Mouse (Mus musculus): ENCODE measurements around the gene Rbm34. TPM values are rescaled to one million over a fixed set of nuclear protein-coding genes. Genes with fewer than 3 reads are reported as not detected.

Gene Rbm34
- total and polyA plus RNA-seq, 3 experiments: 24.8 to 42.7 (median 42.3) TPM

DNA sequence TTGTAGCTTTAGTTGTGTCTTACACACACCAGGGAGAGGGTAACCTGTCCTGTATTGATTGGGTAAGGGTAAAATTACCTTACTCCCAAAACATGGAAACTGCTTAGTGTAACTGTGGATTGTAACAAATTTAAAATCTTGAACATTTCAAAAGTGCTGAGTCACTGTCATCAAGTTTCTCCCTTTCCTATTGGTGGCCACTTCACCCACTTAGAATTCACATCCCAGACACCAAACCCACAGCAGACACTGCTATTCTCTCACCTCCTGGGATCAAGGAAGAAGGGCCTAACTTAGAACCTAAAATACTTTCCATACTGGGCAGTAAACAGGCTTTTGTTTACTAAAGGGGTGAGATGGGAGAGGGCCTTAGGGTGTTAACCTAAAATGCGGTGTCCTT lies 38.6 kb downstream of the Rbm34 start:
- in situ Hi-C loops (cut with MboI; ENCODE audit: low pct_ligation_motif_present, low pct_unique_long_range_greater_than_20kb, low sequenced_read_pairs): no loop called here
- TF ChIP-seq MAFK (IDR thresholded peaks at IDR 0.05; ENCODE audit: insufficient replicate concordance, low read length): peak; percentile 72
- TF ChIP-seq HCFC1 (IDR thresholded peaks at IDR 0.05; ENCODE audit: low read depth, low read length): no peak
- TF ChIP-seq CTCF (conservative IDR thresholded peaks at IDR 0.05 in 1 of 2, IDR thresholded peaks at IDR 0.05 in 1 of 2; ENCODE audit: low read depth in 2 of 2, low read length in 2 of 2): no peak
- TF ChIP-seq JUN (IDR thresholded peaks at IDR 0.05; ENCODE audit: insufficient read depth, low read depth, low read length): no peak
- peak; percentile 76; the same call in 1 of the 2 replicates for TF ChIP-seq POLR2AphosphoS2 (IDR thresholded peaks at IDR 0.05; ENCODE audit: low read depth, low read length)
- TF ChIP-seq CHD2 (IDR thresholded peaks at IDR 0.05; ENCODE audit: low read length): no peak
- no peak for TF ChIP-seq NELFE (IDR thresholded peaks at IDR 0.05; ENCODE audit: low read depth, low read length)
- TF ChIP-seq CHD1 (IDR thresholded peaks at IDR 0.05; ENCODE audit: low read depth, low read length): no peak
- TF ChIP-seq POLR2A (IDR thresholded peaks at IDR 0.05; ENCODE audit: low read depth, low read length): no peak; the same call in 1 of the 2 replicates
- TF ChIP-seq ZKSCAN1 (IDR thresholded peaks at IDR 0.05; ENCODE audit: borderline replicate concordance, low read depth, low read length): no peak
- TF ChIP-seq ZC3H11A (IDR thresholded peaks at IDR 0.05; ENCODE audit: low read depth, low read length): no peak
- no peak for TF ChIP-seq JUND (conservative IDR thresholded peaks at IDR 0.05; ENCODE audit: low read depth, low read length)
- no peak for TF ChIP-seq E2F4 (IDR thresholded peaks at IDR 0.05; ENCODE audit: insufficient replicate concordance, low read depth, low read length)
- no peak for TF ChIP-seq MAZ (IDR thresholded peaks at IDR 0.05; ENCODE audit: low read depth, low read length)
- TF ChIP-seq SMC3 (IDR thresholded peaks at IDR 0.05; ENCODE audit: low read depth, low read length): no peak
- no peak for TF ChIP-seq BHLHE40 (IDR thresholded peaks at IDR 0.05; ENCODE audit: low read depth, low read length)
- Histone ChIP-seq H3K79me2 (replicated peaks; ENCODE audit: control insufficient read depth, extremely low read depth, insufficient read depth, poor library complexity, severe bottlenecking) (peaks cover 25% of the 10 kb centered on the region), H3K27ac (ENCODE audit: insufficient read depth, low read depth) (peak overlapping the region; percentile 67), H3K27me3 (replicated peaks) (no peaks in the 10 kb centered on the region), H3K36me3 (replicated peaks in 1 of 2; ENCODE audit: control insufficient read depth in 1 of 2, insufficient read depth in 1 of 2, low read length in 1 of 2) (peaks cover 82 to 94% of the 10 kb centered on the region in 2 experiments), H3K9ac (ENCODE audit: insufficient read depth, low read depth) (no peak overlapping the region), H3K9me3 (replicated peaks; ENCODE audit: low read length) (no peaks in the 10 kb centered on the region), H3K4me1 (ENCODE audit: control insufficient read depth in 1 of 2, insufficient read depth in 2 of 2) (peaks cover 7 to 30% of the 10 kb centered on the region in 2 experiments; a peak in 3 of 4 replicates), H3K4me2 (ENCODE audit: insufficient read depth, low read depth, poor library complexity, severe bottlenecking) (no peak overlapping the region), H3K4me3 (replicated peaks in 1 of 3; ENCODE audit: low read depth in 2 of 3, low read length in 2 of 3, poor library complexity in 1 of 3) (no peak overlapping the region)
- dilution Hi-C loops (cut with MboI; ENCODE audit: extremely low pct_ligation_motif_present, extremely low pct_unique_long_range_greater_than_20kb, low sequenced_read_pairs): no loop called here
- DNase-seq (ENCODE audit: extremely low read depth): no peak

DNA sequence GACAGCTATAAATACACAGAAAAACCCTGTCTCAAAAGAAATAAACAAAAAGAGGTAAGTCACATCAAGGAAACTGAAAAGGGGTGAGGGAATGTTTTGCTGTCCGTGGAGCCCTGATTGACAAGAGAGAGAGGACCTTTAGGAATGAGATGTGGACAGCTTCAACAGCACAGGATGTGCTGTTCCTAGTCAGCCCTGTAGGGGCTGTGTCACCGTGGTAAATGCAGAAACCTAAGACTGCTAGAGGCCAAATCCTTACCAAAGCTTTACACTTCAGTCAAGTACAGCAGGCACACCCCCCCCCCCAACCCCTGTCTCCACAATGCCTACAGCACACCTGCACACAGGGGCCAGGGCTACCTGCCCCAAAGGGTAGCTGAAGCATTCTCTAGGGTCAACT lies 39.2 kb downstream of the Rbm34 start:
- no peak overlapping the region for H3K4me2 ChIP-seq (ENCODE audit: insufficient read depth, low read depth, poor library complexity, severe bottlenecking)
- dilution Hi-C loops (cut with MboI; ENCODE audit: extremely low pct_ligation_motif_present, extremely low pct_unique_long_range_greater_than_20kb, low sequenced_read_pairs): no loop called here
- H3K9me3 ChIP-seq (replicated peaks; ENCODE audit: low read length): no peaks in the 10 kb centered on the region
- H3K36me3 ChIP-seq (replicated peaks in 1 of 2; ENCODE audit: control insufficient read depth in 1 of 2, insufficient read depth in 1 of 2, low read length in 1 of 2): peaks cover 78 to 94% of the 10 kb centered on the region in 2 experiments
- H3K27ac ChIP-seq (ENCODE audit: insufficient read depth, low read depth): peak overlapping the region; percentile 67
- peak; percentile 68 for DNase-seq (ENCODE audit: extremely low read depth)
- peaks cover 19% of the 10 kb centered on the region for H3K79me2 ChIP-seq (replicated peaks; ENCODE audit: control insufficient read depth, extremely low read depth, insufficient read depth, poor library complexity, severe bottlenecking)
- H3K27me3 ChIP-seq (replicated peaks): no peaks in the 10 kb centered on the region
- in situ Hi-C loops (cut with MboI; ENCODE audit: low pct_ligation_motif_present, low pct_unique_long_range_greater_than_20kb, low sequenced_read_pairs): no loop called here
- TF ChIP-seq IRF4 (IDR thresholded peaks at IDR 0.05; ENCODE audit: low read depth, low read length) (no peak), UBTF (IDR thresholded peaks at IDR 0.05; ENCODE audit: low read depth, low read length) (no peak), CTCF (conservative IDR thresholded peaks at IDR 0.05 in 1 of 2, IDR thresholded peaks at IDR 0.05 in 1 of 2; ENCODE audit: low read depth in 2 of 2, low read length in 2 of 2) (peak in 1 of 2 experiments; percentile 42; a peak in 2 of 4 replicates), PAX5 (IDR thresholded peaks at IDR 0.05; ENCODE audit: low read length) (no peak), MXI1 (IDR thresholded peaks at IDR 0.05; ENCODE audit: low read depth, low read length) (no peak), ZC3H11A (IDR thresholded peaks at IDR 0.05; ENCODE audit: low read depth, low read length) (no peak), E2F4 (IDR thresholded peaks at IDR 0.05; ENCODE audit: insufficient replicate concordance, low read depth, low read length) (no peak), MAZ (IDR thresholded peaks at IDR 0.05; ENCODE audit: low read depth, low read length) (no peak)
- no peak overlapping the region for H3K9ac ChIP-seq (ENCODE audit: insufficient read depth, low read depth)
- peaks cover 7 to 29% of the 10 kb centered on the region in 2 experiments; a peak in 3 of 4 replicates for H3K4me1 ChIP-seq (ENCODE audit: control insufficient read depth in 1 of 2, insufficient read depth in 2 of 2)
- no peak overlapping the region for H3K4me3 ChIP-seq (replicated peaks in 1 of 3; ENCODE audit: low read depth in 2 of 3, low read length in 2 of 3, poor library complexity in 1 of 3)

All from CH12.LX (cell line).